Mouse (Mus musculus) ES-Bruce4 (cell line): ENCODE measurements around the gene Frat1. TPM values are rescaled to one million over a fixed set of nuclear protein-coding genes. Genes with fewer than 3 reads are reported as not detected.

Source experiments
- H3K27ac ChIP-seq: 2 replicates; pipeline ENCODE4 v1.5.1; 2012; ENCODE audit warnings: low read length, inconsistent platforms; ENCODE audit not compliant: insufficient read depth
- H3K27me3 ChIP-seq: 2 replicates; pipeline ENCODE4 v1.6.1; 2012; ENCODE audit warnings: mild to moderate bottlenecking, low read length, inconsistent platforms; ENCODE audit not compliant: control insufficient read depth, poor library complexity, insufficient read depth, severe bottlenecking
- H3K36me3 ChIP-seq: 2 replicates; pipeline ENCODE4 v1.6.1; 2012; ENCODE audit warnings: inconsistent platforms, mild to moderate bottlenecking, low read length, moderate library complexity; ENCODE audit not compliant: control insufficient read depth, poor library complexity, insufficient read depth, severe bottlenecking
- H3K4me1 ChIP-seq: one replicate; pipeline ENCODE4 v1.8.1; 2011; ENCODE audit warnings: low read length; ENCODE audit not compliant: control insufficient read depth, insufficient read depth
- H3K4me3 ChIP-seq: 2 replicates; pipeline ENCODE4 v1.5.1; 2011; ENCODE audit warnings: low read depth, mild to moderate bottlenecking, low read length
- H3K9ac ChIP-seq: 2 replicates; pipeline ENCODE4 v1.6.1; 2012; ENCODE audit warnings: low read depth, mild to moderate bottlenecking, inconsistent platforms; ENCODE audit not compliant: poor library complexity, severe bottlenecking
- H3K9me3 ChIP-seq: replicated peaks from 2 replicates; pipeline ENCODE4 v1.6.1; 2012; ENCODE audit warnings: mild to moderate bottlenecking, low read length, inconsistent platforms; ENCODE audit not compliant: control insufficient read depth, poor library complexity, insufficient read depth, severe bottlenecking
- CTCF ChIP-seq: IDR thresholded peaks from one replicate; pipeline ENCODE4 v1.8.1; 2011; ENCODE audit warnings: low read depth, low read length
- EP300 ChIP-seq: IDR thresholded peaks from 2 replicates; pipeline ENCODE4 v1.6.1; 2011; ENCODE audit warnings: low read depth, low read length; ENCODE audit not compliant: insufficient read depth
- POLR2A ChIP-seq: IDR thresholded peaks from one replicate; pipeline ENCODE4 v1.8.1; 2011; ENCODE audit warnings: low read length; ENCODE audit not compliant: insufficient read depth
- polyA plus RNA-seq: library from polyadenylated mRNA; stranded (reverse); fragments of >200 nt; gene quantifications from 2 replicates; pipeline ENCODE4 v1.2.4, GENCODE M21; 2011; ENCODE audit warnings: low read depth; ENCODE audit not compliant: missing spikeins, insufficient read depth, insufficient read length

The Frat1 gene
- polyA plus RNA-seq, 1 experiment, result 2.1 TPM

- Histone ChIP-seq H3K9me3 (no peaks in the 10 kb centered on the region), H3K36me3 (no peaks in the 10 kb centered on the region), H3K9ac (no peak overlapping the region), H3K4me1 (peaks cover 8% of the 10 kb centered on the region), H3K4me3 (no peak overlapping the region), H3K27me3 (peaks cover 2% of the 10 kb centered on the region; the same call in 1 of the 2 replicates), H3K27ac (no peak overlapping the region)
- TF ChIP-seq CTCF (no peak), EP300 (no peak), POLR2A (no peak)
These were observed 20.4 kb downstream of the Frat1 start for GRCm38 (mm10) chr19:41850021-41850718.

- Histone ChIP-seq H3K4me3 (no peak overlapping the region), H3K27me3 (peaks cover 2% of the 10 kb centered on the region; the same call in 1 of the 2 replicates), H3K9me3 (no peaks in the 10 kb centered on the region), H3K27ac (0 out of 2 replicates have a peak overlapping the region, but pooled peaks have one; percentile 4), H3K9ac (no peak overlapping the region), H3K4me1 (peaks cover 8% of the 10 kb centered on the region), H3K36me3 (no peaks in the 10 kb centered on the region)
- TF ChIP-seq POLR2A (no peak), EP300 (no peak), CTCF (no peak)
These were observed 21.2 kb downstream of the Frat1 start for GRCm38 (mm10) chr19:41850719-41851543.

- Histone ChIP-seq H3K9ac (no peak overlapping the region), H3K4me3 (no peak overlapping the region), H3K9me3 (no peaks in the 10 kb centered on the region), H3K4me1 (peaks cover 8% of the 10 kb centered on the region), H3K27ac (no peak overlapping the region), H3K36me3 (no peaks in the 10 kb centered on the region), H3K27me3 (no peaks in the 10 kb centered on the region)
- TF ChIP-seq CTCF (no peak), POLR2A (no peak), EP300 (no peak)
These were observed 22.7 kb downstream of the Frat1 start for GRCm38 (mm10) chr19:41852423-41852822.

GRCm38 (mm10) chr19:41857086-41857762 lies 27.5 kb downstream of the Frat1 start:
- no peak for TF ChIP-seq EP300
- TF ChIP-seq POLR2A, result no peak
- TF ChIP-seq CTCF, result no peak
- Histone ChIP-seq H3K4me3 (no peak overlapping the region), H3K27me3 (no peaks in the 10 kb centered on the region), H3K27ac (no peak overlapping the region), H3K4me1 (peaks cover 2% of the 10 kb centered on the region), H3K36me3 (peaks cover 3% of the 10 kb centered on the region; the same call in 1 of the 2 replicates), H3K9me3 (no peaks in the 10 kb centered on the region), H3K9ac (no peak overlapping the region)

- H3K9me3 ChIP-seq, result no peaks in the 10 kb centered on the region
- H3K4me1 ChIP-seq, result peaks cover 2% of the 10 kb centered on the region
- peaks cover 8% of the 10 kb centered on the region for H3K36me3 ChIP-seq
- TF ChIP-seq CTCF (no peak), EP300 (no peak), POLR2A (no peak)
- no peak overlapping the region for H3K4me3 ChIP-seq
- no peak overlapping the region for H3K27ac ChIP-seq
- no peak overlapping the region for H3K9ac ChIP-seq
- no peaks in the 10 kb centered on the region for H3K27me3 ChIP-seq
These were observed 28.1 kb downstream of the Frat1 start for GRCm38 (mm10) chr19:41857816-41858310.

- no peak for TF ChIP-seq CTCF
- TF ChIP-seq POLR2A, result no peak
- TF ChIP-seq EP300, result no peak
- no peaks in the 10 kb centered on the region for H3K4me1 ChIP-seq
- H3K9me3 ChIP-seq, result no peaks in the 10 kb centered on the region
- no peak overlapping the region for H3K9ac ChIP-seq
- no peak overlapping the region for H3K27ac ChIP-seq
- no peak overlapping the region for H3K4me3 ChIP-seq
- H3K36me3 ChIP-seq, result peaks cover 40% of the 10 kb centered on the region
- no peaks in the 10 kb centered on the region for H3K27me3 ChIP-seq
These were observed 36.9 kb downstream of the Frat1 start for GRCm38 (mm10) chr19:41866707-41867106.
